Mouse (Mus musculus) left cerebral cortex, postnatal 25 days (tissue): ENCODE results near the gene Morf4l1. TPM values are rescaled to one million over a fixed set of nuclear protein-coding genes. Genes with fewer than 3 reads are reported as not detected.

Source experiments
- DNase-seq, 2 experiments: peaks; one replicate each; pipeline ENCODE4 v3.0.0; 2022; ENCODE audit warnings: low spot score in 2 of 2, mixed read lengths in 1 of 2
- intact Hi-C: fragments of 180-260 bp; cut with DNase I; formaldehyde crosslinking; loops from one replicate; pipeline ENCODE4 v1.15.1; 2025
- total RNA-seq, 2 experiments: library from RNA; stranded (reverse); gene quantifications; 2 replicates each; pipeline ENCODE4 v1.2.3; 2021

The Morf4l1 gene
- 100 to 1,000 TPM; 411 to 422 TPM for total RNA-seq

DNA sequence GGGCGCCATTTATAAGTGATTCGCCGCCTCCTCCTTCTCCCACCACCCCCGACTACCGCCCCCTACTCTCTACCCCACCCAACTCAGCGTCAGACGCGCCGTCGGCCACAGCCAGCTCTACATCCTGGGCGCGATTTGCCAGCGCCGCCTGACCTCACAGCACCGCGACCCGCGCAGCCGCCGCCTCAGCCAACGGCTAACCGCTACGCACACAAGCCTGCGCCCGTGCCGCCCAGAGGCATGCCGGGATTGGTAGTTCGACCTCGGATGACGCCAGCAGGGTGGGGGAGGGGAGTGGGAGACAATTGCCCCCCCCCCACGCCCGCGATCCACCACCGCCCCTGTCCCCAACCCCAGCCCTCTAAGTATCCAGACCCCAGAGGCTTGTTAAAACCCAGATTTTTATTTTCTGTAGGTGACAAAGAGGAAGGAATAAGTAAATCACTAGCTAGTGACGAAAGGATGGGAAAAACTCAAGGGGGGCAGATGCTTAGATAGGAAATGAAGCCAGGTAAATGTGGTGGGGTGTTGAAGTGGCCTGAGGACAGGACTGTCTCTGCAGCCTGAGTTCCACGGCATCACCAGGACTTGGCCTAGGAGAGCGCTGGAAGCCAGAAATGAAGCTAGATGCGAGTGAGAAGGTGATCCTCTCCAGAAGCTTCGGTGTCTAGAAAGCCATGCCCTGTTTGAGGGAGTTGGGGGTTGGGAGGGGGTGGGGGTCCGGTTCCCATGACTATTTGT lies at the start of gene Morf4l1:
Gene Morf4l1, minus strand, starts transcription at position 208 of the 741 bp plus-strand sequence.
- DNase-seq, result peak; percentile 98 to 99
- intact Hi-C loops, result loop anchor here (1.0 to 5.0 kb wide), 3 partner anchors 49 to 1632 kb away; partner anchors contain the start of genes Adamts7, Syncrip and Tbc1d2b

GRCm38 (mm10) chr9:90163749-90164095 lies 49.1 kb upstream of the Morf4l1 start:
- DNase-seq, result no peak
- intact Hi-C loops, result loop anchor here (1.0 kb wide), 1 partner anchor 49 kb away; the partner anchor contains the start of gene Morf4l1

GRCm38 (mm10) chr9:90162926-90163748 lies 48.6 kb upstream of the Morf4l1 start, which contains the start of gene Adamts7:
TSS of gene Adamts7 (plus strand) at chr9:90163069.
- intact Hi-C loops, result loop anchor here (1.0 kb wide), 1 partner anchor 49 kb away; the partner anchor contains the start of gene Morf4l1
- DNase-seq, result peak; percentile 24 to 27

DNA sequence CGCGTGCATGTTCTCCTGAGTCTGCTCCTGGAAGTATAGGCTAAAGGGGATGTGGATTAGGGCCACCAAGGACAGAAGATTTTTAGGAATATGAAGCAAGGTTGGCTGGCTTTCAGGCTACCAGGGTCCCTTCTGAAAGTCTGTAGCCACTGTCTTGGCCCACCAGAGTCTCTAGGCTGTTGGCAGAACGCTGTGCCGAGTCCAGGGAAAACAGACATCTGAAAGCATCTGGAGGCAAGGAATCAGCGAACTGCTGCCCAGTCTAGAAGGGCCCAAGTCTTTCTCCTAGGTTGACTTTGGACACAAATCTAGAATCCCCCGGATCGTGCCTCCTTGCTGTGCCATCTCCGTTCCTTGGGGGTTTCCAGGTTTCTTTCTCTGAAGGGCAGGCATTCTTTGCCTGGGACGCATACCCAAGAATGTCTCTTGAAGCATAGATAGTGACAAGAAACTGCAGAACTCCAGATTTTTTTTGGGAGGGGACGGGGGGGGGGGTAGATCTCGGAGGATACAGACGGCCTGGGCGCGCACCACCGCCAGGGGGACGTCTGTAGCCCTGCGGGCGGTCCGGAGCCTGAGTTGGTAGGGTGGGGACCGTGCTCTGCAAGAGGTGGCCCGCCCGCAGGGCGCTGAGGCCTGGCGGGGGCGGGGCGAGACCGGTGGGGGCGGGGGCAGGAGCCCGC lies 47.8 kb upstream of the Morf4l1 start:
- intact Hi-C loops, result no loop called here
- no peak for DNase-seq

DNA sequence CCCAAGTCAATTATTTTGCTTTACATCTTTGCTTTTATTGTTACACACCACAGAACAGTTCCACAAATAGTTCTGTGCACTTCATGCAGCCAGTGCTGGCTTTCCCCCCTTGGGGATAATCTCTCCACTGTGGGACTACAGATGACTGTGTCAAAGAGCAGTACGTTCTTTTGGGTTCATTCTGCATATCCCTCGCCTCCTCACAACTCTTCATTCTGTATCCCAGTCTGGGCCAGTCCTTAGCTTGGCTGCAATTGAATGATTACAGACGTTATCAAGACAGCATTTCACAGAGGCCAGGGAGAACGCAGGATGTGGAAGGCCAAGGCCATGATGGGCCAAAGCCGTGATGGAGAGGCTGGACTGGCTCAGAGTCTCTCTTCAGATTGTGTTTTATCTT lies 32.3 kb upstream of the Morf4l1 start:
- no peak for DNase-seq
- intact Hi-C loops, result no loop called here

DNA sequence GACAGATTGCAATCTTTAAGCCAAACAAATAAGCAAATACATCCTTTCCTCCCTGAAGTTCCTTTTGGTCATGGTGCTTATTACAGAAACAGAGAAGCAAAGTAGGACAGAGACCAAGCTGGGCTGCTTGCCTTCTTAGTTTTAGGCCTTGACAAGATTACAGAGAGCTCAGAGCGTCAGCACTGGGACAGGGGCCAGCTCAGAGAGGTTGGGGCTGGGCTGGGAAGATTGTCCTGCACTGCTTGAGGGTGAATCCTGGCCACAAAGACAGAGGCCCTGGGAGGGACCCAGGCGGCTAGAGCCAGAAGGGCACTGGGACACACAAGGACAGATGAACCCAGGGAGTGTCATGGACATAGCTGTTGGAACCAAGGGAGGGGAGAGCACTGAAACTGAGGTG lies 31.2 kb upstream of the Morf4l1 start:
- no peak for DNase-seq
- intact Hi-C loops, result no loop called here

DNA sequence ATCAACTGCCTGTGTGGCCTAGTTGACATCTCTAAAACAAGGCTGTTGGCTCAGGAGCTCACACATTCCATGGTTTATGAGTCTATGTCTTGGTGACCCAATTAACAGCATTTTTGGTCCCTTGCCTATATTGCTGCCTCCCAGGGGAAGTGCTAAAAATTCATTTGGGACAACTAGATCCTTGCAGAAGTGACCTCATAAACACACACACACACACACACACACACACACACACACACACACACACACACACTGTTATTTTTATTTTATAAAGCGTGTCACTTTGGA lies 22.0 kb upstream of the Morf4l1 start:
- no peak for DNase-seq
- intact Hi-C loops, result no loop called here

- no peak for DNase-seq
- intact Hi-C loops, result no loop called here
Observed at GRCm38 (mm10) chr9:90135963-90136677, 21.5 kb upstream of the Morf4l1 start.

- no peak for DNase-seq
Observed at GRCm38 (mm10) chr9:90135466-90135865, 20.9 kb upstream of the Morf4l1 start.

DNA sequence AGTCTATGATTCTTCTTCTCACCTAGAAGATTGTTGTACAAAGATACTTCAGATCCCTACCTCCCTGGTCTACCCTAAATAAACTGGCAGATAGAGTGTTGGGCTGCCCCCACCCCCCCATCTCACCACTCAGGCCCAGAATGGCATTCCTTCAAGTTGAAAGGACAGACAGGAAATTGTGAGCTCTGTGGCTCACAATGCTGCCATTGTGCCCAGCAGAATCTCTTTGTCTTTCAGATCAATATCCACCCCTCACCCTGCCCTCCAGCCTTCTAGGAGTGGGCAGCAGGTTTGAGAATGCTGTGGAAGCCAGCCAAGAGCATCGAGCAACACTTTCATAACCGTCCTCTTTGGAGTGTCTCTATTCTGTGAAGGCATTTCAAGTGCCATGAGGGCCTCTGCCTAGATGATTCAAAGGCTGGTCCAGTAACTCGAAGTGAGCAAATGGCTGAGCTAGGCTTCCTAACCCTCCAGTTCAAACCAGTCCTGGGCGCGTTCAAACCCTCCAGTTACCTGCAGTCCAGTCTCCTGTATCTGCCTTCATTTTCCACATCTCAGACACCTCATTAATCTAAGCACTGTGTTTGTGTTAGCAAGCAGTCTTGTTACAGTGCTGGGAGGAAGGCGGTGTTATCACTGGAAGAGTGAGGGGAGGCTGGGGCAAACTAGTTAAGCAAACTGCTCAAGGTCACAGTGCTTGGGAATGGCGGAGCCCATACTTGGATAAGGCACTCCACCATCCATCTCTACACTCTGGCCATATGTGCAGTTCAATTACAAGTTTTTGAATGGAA lies 19.2 kb upstream of the Morf4l1 start:
- intact Hi-C loops, result no loop called here
- DNase-seq, result no peak

More at GRCm38 (mm10) chr9:90135466-90135865, 20.9 kb upstream of the Morf4l1 start:
- intact Hi-C loops, result no loop called here

DNA sequence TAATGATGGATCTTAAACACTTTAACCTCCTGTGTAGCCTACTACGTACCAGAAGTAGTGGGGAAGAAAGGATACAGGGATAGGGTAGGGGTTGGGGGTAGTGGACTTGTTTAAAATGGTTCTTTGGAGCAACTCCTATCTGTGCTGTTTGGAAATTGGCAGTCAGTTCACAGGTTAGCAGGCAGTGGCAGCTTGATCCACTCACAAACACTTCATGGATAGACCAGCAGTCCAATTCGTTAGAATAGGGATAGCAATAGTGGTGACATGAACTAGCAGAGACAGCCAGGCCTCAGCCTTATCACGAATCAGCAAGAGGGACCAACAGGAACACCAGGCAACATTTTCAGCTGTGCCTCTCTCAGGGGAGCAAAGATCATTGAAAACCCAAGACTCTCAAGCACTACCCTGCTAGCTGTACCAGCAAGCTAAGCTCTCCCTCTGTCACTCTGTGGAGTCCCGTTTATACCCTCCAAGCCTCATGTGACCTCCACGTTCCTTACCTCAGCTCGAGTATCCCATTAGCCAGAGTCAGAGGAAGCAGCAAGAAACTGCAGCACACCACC lies 14.1 kb upstream of the Morf4l1 start:
- intact Hi-C loops, result no loop called here
- no peak for DNase-seq

DNA sequence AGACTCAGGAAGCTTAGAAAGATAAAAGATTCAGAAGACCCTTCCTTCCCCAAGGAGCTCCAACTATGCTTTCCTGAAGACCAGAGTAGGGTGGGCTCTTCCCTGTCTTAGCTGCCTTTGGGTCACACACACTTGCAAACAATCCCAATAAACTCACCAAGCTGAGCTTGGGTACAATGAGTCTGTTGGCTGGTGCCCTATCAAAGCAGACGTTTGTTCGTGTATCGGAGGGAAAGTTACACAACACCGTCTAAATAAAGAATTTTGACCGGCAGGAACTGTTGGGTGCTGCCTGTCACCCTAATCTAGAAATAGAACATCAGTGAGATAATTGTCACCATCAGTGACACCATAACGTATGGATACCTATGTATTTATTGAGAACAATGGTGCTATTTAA lies 12.6 kb upstream of the Morf4l1 start:
- intact Hi-C loops, result no loop called here
- DNase-seq, result no peak

GRCm38 (mm10) chr9:90126260-90127010 lies 11.9 kb upstream of the Morf4l1 start:
- intact Hi-C loops, result no loop called here
- peak; percentile 74 to 89 for DNase-seq

GRCm38 (mm10) chr9:90125416-90126099 lies 11.0 kb upstream of the Morf4l1 start:
- no peak for DNase-seq
- intact Hi-C loops, result no loop called here

DNA sequence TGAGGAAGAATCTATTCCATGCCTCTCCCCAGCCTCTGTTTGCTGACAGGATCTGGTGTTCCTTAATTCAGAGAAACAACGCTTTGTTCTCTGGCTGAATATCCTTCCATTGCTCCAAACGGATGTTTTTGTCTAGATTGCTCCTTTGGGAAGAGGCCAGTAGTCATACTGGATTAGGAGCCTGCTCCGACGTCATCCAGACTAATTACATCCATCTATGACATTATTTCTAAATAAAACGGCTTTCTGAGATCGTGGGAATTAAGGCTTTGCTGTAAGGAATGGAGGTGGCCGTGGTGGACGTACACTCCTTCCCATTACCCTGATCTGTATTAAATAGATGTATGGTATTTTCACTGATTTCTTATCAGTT lies 10.3 kb upstream of the Morf4l1 start:
- DNase-seq, result no peak

DNA sequence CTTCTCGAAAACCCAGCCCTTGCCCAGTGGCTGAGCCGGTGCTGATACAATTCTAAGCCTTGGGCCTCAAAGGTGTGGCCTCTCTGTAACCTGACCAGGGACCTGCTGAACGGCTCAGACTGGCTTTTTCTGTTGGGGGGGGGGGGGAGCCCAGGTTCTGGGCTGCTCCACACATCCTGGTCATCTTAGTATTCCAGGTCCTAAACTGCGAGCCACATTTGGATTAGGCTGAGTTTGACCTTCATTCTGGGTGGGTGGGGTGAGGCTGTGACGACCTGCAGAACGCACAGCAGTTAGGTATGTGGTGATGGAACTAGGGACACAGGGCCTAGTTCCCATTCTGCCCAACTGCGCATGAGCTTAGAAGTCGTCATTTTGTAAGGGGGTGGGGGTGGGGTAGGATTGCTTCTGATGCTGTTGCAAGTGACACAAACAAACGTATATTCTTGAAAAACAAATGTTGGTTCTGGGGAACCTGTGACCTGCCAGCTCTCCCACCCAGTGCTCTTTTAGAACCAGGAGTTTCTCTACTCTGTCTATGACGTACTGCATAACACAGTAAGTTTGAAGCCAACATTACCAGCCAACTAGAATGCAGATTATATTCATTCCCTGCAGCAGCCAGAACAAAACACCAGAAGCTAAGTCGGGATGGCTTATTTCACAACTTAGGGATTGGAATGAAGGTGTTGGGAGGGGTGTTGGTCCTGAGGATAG lies 9.7 kb upstream of the Morf4l1 start:
- intact Hi-C loops, result no loop called here
- DNase-seq, result no peak

More for the DNA sequence above, 10.3 kb upstream of the Morf4l1 start:
- intact Hi-C loops, result no loop called here

GRCm38 (mm10) chr9:90122246-90122740 lies 7.7 kb upstream of the Morf4l1 start:
- DNase-seq, result no peak
- intact Hi-C loops, result no loop called here
